Mouse (Mus musculus): ENCODE measurements around the gene Setd5. TPM values are rescaled to one million over a fixed set of nuclear protein-coding genes. Genes with fewer than 3 reads are reported as not detected.

Setd5 gene
- polyA plus RNA-seq, 1 experiment from 2014 or later: 47.1 TPM

DNA sequence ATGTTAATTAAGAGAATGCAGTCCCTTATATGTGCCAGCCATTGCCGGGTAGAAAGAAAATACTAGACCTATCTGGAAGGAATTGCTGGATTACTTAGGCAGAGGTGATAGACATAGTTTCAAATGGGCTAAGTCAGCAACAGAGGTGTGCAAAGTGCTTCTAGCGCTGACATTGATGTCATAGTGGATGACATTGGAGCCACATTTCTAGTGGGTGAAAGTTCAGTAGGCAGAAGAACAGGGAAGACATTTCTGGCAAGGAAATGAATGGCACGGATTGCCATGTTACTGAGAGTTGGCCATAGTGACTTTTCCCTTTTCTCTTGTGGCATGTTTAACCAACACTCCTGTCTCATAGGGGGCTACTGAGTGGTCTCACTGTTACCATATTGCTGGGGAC, 12.0 kb upstream of the Setd5 start:
- H3K4me2 ChIP-seq: no peak overlapping the region
- H3K27ac ChIP-seq: no peak overlapping the region
- H3K27me3 ChIP-seq (replicated peaks): no peaks in the 10 kb centered on the region
- peaks cover 66% of the 10 kb centered on the region for H3K36me3 ChIP-seq (replicated peaks)
- H3K4me3 ChIP-seq: no peak overlapping the region
- no peaks in the 10 kb centered on the region for H3K9me3 ChIP-seq
- ATAC-seq (replicated peaks): no peak
- 93% methylated on average over 3 of the region's 3 CpGs for WGBS
- no peaks in the 10 kb centered on the region for H3K4me1 ChIP-seq
- H3K9ac ChIP-seq: no peak overlapping the region

DNA sequence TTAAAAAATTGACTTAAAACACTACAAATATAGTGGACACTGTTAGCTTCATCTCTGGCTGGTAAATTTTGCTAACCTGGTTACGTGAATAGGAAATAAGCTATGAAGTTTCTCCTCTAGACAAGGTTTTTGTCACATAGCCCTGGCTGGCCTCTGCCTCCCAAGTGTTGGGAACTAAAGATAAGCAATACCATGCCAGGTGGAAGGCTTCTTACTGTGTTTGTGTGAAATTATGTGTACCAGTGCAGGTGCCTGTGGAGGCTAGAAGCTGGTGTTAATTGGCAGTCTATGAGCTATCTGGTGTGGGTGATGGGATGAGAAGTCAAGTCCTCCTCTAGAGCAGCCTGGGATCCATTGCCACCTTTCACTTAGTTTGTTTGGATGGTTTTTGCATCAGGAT, 8.0 kb upstream of the Setd5 start:
- peaks cover 36% of the 10 kb centered on the region; the same call in 1 of the 2 replicates for H3K36me3 ChIP-seq (replicated peaks)
- no peak for ATAC-seq (replicated peaks)
- WGBS: 98% methylated on average over 1 of the region's 1 CpGs

DNA sequence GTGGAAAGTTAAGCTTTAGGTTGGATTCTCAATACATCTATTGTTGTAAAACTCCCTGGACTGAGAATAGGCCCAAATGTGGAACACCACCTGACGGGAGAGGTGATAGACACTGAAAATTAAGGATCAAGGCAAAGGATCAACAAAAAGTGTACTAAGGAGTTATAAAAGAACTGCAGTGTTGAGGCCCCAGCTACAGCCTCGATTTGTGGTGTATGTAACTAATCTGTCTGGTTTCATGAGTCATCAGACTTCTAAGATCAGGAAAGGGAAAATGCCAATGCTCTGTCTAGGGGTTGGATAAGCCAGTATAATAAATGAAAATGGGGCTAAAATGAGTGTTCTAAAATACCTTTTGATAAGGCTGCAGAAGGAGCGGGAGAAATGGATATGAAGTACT, 1.9 kb upstream of the Setd5 start:
- Histone ChIP-seq H3K27ac (peak overlapping the region; percentile 100), H3K36me3 (replicated peaks) (no peaks in the 10 kb centered on the region), H3K27me3 (replicated peaks) (no peaks in the 10 kb centered on the region), H3K4me1 (peaks cover 41% of the 10 kb centered on the region), H3K4me3 (peak overlapping the region; percentile 94), H3K9me3 (no peaks in the 10 kb centered on the region), H3K4me2 (peak overlapping the region; percentile 91), H3K9ac (peak overlapping the region; percentile 98)
- ATAC-seq (replicated peaks): no peak
- WGBS: 25% methylated on average over 3 of the region's 3 CpGs

More for the DNA sequence above, 8.0 kb upstream of the Setd5 start:
- no peak overlapping the region for H3K4me3 ChIP-seq
- H3K27ac ChIP-seq: no peak overlapping the region
- H3K9ac ChIP-seq: no peak overlapping the region
- H3K9me3 ChIP-seq: no peaks in the 10 kb centered on the region
- H3K4me1 ChIP-seq: peaks cover 4% of the 10 kb centered on the region; the same call in 1 of the 2 replicates
- H3K4me2 ChIP-seq: no peak overlapping the region
- no peaks in the 10 kb centered on the region for H3K27me3 ChIP-seq (replicated peaks)

DNA sequence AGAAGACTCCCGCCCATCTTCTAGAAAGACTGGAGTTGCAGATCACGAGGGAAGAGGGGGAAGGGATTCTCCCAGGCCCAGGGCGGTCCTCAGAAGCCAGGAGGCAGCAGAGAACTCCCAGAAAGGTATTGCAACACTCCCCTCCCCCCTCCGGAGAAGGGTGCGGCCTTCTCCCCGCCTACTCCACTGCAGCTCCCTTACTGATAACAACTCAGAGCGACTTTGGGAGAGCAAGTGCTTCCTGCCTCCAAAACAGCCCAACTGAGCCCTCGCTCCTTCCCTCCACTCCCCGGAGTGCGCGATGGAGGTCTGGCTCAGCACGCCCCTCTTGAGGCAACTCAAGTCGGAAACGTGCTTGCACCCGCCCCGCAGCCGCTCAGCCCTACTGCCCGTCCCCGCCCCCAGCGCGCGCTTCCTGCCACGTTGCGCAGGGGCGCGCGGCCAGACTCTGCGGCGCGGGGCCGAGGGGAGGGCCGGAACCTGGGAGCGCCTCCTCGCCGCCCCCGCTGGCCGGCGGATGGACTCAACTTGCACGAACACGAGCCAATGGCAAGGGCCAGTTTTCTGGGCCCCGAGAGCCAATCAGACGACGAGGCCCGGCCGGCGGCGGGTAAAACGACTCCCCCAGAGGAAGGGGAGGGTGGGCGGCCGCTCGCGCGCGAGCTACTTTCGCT, 1.0 kb upstream of the Setd5 start:
- no peaks in the 10 kb centered on the region for H3K9me3 ChIP-seq
- H3K36me3 ChIP-seq (replicated peaks): no peaks in the 10 kb centered on the region
- peak overlapping the region; percentile 94 for H3K4me3 ChIP-seq
- H3K9ac ChIP-seq: peak overlapping the region; percentile 98
- ATAC-seq (replicated peaks): peak; percentile 86
- peak overlapping the region; percentile 91 for H3K4me2 ChIP-seq
- H3K27ac ChIP-seq: peak overlapping the region; percentile 100
- H3K4me1 ChIP-seq: peaks cover 43% of the 10 kb centered on the region
- WGBS: under 1% methylated on average over 54 of the region's 55 CpGs
- H3K27me3 ChIP-seq (replicated peaks): no peaks in the 10 kb centered on the region

DNA sequence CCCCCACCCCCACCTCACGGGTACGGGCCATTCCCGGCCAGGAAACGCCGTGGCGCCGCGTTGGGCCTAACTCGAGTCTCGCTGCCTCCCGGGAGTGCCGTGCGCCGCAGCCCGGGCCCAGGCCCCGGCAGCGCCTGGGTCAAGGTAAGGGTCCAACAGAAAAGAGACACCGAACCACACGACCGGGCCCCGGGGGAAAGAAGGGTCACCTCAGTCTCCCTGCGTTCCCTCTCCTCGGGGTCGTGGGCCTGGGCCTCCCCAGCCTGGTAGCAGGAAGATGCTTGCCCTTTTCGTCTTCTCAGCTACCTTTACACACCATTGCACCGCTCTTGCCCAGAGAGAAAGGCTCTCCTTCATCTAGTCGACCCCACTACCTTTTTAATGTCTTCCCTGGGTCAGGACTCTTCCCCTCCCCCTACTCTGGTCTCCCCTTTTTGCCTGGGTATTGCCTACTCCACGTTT, 435 bp downstream of the Setd5 start:
- no peaks in the 10 kb centered on the region for H3K9me3 ChIP-seq
- H3K4me2 ChIP-seq: peak overlapping the region; percentile 88
- under 1% methylated on average over 28 of the region's 28 CpGs for WGBS
- peak overlapping the region; percentile 94 for H3K4me3 ChIP-seq
- peak overlapping the region; percentile 98 for H3K9ac ChIP-seq
- no peaks in the 10 kb centered on the region for H3K27me3 ChIP-seq (replicated peaks)
- ATAC-seq (replicated peaks): no peak
- H3K4me1 ChIP-seq: peaks cover 56% of the 10 kb centered on the region
- no peaks in the 10 kb centered on the region for H3K36me3 ChIP-seq (replicated peaks)
- peak overlapping the region; percentile 100 for H3K27ac ChIP-seq

DNA sequence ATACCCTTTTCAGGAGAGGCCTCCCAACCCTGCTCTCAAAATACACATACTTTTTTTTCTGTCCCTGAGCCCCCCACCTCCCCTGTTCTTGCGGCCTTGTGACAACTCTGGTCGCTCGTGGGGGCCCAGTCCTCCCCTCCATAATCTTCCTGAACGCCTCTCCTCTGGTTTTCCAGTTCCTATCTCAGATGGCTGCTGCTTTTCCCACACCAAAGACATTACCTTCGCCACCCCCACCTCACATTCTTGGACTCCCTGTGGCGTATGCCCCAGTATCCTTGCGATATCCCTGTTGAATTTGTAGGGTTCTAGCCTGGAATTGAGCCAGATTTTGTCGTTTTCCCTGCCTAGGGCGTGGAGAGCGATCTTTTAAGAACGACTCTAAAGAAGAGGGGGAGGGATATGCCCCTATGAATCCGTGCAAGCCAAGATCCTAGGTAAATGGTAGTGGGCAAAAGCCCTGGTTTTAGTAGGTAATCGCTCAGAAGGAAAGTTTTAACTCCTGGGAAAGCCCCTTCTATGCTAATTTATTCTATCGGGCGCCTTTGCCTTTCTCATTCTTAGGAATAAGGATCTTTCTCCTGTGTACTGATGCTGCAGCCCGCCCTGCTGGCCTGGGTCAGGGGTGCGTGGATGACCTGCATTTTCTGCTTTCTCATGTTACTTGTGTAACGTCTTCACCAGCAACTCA, 1.0 kb downstream of the Setd5 start:
- Histone ChIP-seq H3K4me2 (peak overlapping the region; percentile 88), H3K36me3 (replicated peaks) (no peaks in the 10 kb centered on the region), H3K27me3 (replicated peaks) (no peaks in the 10 kb centered on the region), H3K9me3 (no peaks in the 10 kb centered on the region), H3K4me1 (peaks cover 59% of the 10 kb centered on the region), H3K9ac (peak overlapping the region; percentile 98), H3K27ac (peak overlapping the region; percentile 100), H3K4me3 (peak overlapping the region; percentile 94)
- no peak for ATAC-seq (replicated peaks)
- WGBS: under 1% methylated on average over 18 of the region's 18 CpGs

DNA sequence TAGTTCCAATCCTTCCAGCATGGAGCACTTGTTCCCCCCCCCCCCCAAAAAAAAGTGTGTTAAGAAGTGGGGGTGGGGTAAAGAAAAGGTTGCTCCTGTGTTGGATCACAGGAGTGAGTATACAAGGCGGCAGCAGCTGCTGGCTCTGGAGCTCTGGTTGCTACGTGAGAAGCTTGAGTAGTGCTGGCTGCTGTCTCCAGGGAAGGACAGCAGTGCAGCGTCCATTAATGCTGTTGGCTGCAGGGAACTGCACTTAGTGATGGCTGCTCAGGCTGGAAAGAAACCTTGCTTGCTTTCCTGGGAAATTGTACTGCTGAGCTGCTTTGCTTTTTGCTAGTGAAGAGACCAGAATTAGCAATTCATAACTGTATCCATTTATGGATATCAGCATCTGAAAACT, 2.3 kb downstream of the Setd5 start:
- H3K9ac ChIP-seq: peak overlapping the region; percentile 38
- H3K9me3 ChIP-seq: no peaks in the 10 kb centered on the region
- no peaks in the 10 kb centered on the region for H3K36me3 ChIP-seq (replicated peaks)
- ATAC-seq (replicated peaks): no peak
- H3K27me3 ChIP-seq (replicated peaks): no peaks in the 10 kb centered on the region
- peak overlapping the region; percentile 94 for H3K4me3 ChIP-seq
- peak overlapping the region; percentile 88 for H3K4me2 ChIP-seq
- peaks cover 58% of the 10 kb centered on the region for H3K4me1 ChIP-seq
- WGBS: 0% methylated on average over 3 of the region's 3 CpGs
- peak overlapping the region; percentile 72 for H3K27ac ChIP-seq

DNA sequence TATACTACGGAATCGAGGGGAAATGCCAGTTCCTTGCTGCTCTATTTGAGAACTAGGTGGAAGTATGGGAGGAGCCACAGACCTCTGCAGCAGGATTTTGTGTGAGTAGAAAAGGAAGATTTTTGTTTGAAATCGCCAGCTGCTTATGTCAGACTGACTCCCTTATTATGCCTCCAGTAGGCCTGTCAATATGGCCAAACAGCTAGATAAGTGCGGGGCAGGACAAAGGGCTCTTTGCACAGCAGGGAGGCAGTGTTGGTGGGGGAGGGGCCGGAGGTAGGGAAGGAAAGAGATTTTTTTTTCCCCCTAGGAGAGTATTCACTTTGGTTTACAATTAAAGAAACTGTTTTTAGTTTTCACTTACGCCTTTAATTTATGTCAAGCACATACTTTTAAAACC, 5.1 kb downstream of the Setd5 start:
- Histone ChIP-seq H3K4me2 (peak overlapping the region; percentile 27), H3K27ac (peak overlapping the region; percentile 62), H3K4me1 (peaks cover 45% of the 10 kb centered on the region), H3K9ac (no peak overlapping the region), H3K27me3 (replicated peaks) (no peaks in the 10 kb centered on the region), H3K4me3 (no peak overlapping the region), H3K36me3 (replicated peaks) (no peaks in the 10 kb centered on the region), H3K9me3 (no peaks in the 10 kb centered on the region)
- no peak for ATAC-seq (replicated peaks)
- WGBS: 12% methylated on average over 6 of the region's 6 CpGs

DNA sequence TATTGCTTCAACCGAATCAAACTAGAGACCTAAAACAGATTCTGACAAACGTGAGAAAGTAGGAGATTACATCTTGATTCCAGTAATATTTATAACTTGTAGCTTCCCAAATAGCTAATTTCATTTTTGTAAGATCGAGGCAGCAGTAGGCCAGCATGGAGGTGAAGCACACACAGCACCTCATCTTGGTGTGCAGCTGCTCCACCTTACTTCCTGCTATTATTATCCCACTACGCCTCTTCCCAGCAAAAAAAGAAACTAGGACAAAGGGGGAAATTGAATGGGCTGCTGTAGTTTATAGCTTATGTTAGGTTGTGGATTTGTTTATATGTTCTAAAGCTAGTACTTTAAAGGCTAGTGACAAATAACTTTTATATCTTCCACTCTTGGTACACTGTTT, 7.4 kb downstream of the Setd5 start:
- WGBS: 64% methylated on average over 4 of the region's 4 CpGs
- no peaks in the 10 kb centered on the region for H3K9me3 ChIP-seq
- H3K4me1 ChIP-seq: peaks cover 30% of the 10 kb centered on the region

DNA sequence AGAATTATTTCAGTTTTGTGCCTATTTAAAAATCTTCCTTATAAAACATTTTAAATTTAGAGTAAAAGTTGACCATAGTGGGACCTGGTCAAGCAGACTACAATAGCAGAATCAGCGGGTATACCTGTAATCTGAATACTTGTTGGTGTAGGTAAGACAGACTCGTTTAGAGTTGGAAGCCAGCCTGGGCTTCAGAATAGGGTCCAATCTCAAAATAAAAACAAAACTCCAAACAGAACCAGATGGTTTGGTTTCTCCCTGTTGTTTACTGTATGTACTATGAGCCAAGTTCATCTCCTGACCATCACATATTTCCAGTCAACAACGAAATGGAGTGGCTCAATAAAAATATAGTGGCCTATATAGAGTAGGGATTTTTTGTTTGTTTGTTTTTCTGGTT, 16.0 kb downstream of the Setd5 start:
- Histone ChIP-seq H3K4me2 (no peak overlapping the region), H3K9ac (no peak overlapping the region), H3K4me3 (no peak overlapping the region), H3K36me3 (replicated peaks) (no peaks in the 10 kb centered on the region), H3K9me3 (no peaks in the 10 kb centered on the region), H3K27ac (no peak overlapping the region), H3K27me3 (replicated peaks) (no peaks in the 10 kb centered on the region), H3K4me1 (no peaks in the 10 kb centered on the region)
- WGBS: 91% methylated on average over 3 of the region's 3 CpGs
- no peak for ATAC-seq (replicated peaks)

More for the DNA sequence above, 7.4 kb downstream of the Setd5 start:
- no peak overlapping the region for H3K4me3 ChIP-seq
- no peak overlapping the region for H3K4me2 ChIP-seq
- H3K9ac ChIP-seq: no peak overlapping the region
- H3K27ac ChIP-seq: no peak overlapping the region
- no peaks in the 10 kb centered on the region for H3K27me3 ChIP-seq (replicated peaks)
- ATAC-seq (replicated peaks): no peak
- no peaks in the 10 kb centered on the region for H3K36me3 ChIP-seq (replicated peaks)

DNA sequence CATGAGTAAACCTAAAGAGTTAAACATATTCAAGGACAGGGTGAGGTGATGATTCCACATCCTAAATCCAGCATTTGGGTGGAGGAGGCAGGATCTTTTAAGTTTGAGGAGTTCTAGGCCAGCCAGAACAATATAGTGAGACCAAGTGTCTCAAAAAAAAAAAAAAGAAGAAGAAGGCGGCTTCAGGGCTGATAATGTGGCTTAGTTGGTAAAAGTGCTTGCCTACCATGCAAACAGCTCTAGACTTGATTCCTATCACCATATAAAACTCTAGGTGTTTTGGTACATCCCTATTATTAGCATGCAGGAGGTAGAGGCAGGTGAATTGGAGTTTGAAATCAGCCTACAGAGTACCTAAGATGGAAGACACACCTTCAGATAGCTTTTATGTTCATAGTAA, 18.4 kb downstream of the Setd5 start:
- Histone ChIP-seq H3K27ac (no peak overlapping the region), H3K27me3 (replicated peaks) (no peaks in the 10 kb centered on the region), H3K9ac (no peak overlapping the region), H3K4me3 (no peak overlapping the region), H3K9me3 (no peaks in the 10 kb centered on the region), H3K4me1 (peaks cover 6% of the 10 kb centered on the region; the same call in 1 of the 2 replicates), H3K36me3 (replicated peaks) (no peaks in the 10 kb centered on the region), H3K4me2 (no peak overlapping the region)
- WGBS: 97% methylated on average over 1 of the region's 1 CpGs
- no peak for ATAC-seq (replicated peaks)

DNA sequence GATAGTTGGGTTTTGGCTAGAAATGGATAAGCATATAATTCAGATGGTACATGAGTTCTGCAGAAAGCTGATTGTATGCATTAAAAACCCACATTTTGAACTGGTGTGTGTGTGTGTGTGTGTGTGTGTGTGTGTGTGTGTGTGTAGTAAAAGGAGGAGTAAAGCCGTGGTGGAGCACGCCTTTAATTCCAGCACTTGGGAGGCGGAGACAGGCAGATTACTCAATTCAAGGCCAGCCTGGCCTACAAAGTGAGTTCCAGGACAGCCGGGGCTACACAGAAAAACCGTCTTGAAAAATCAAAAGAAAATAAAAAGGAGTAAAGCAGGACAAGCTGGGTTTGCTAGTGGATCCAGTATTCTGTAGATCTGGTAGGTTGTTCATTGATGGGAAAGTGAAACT, 20.5 kb downstream of the Setd5 start:
- H3K27me3 ChIP-seq (replicated peaks): no peaks in the 10 kb centered on the region
- 85% methylated on average over 5 of the region's 5 CpGs for WGBS

More for the DNA sequence above, 20.5 kb downstream of the Setd5 start:
- Histone ChIP-seq H3K9ac (no peak overlapping the region), H3K36me3 (replicated peaks) (no peaks in the 10 kb centered on the region), H3K27ac (no peak overlapping the region), H3K4me2 (no peak overlapping the region), H3K4me3 (no peak overlapping the region), H3K9me3 (no peaks in the 10 kb centered on the region), H3K4me1 (peaks cover 6% of the 10 kb centered on the region; the same call in 1 of the 2 replicates)
- no peak for ATAC-seq (replicated peaks)
